Mouse (Mus musculus) midbrain, embryonic 16.5 days (tissue): ENCODE data around the gene Asphd1. TPM values are rescaled to one million over a fixed set of nuclear protein-coding genes. Genes with fewer than 3 reads are reported as not detected.

Source experiments
- ATAC-seq: fragments of 200-750 bp; cut with Nextera tagmentation; 2 replicates; pipeline ENCODE4 v1.8.0; 2017; ENCODE audit warnings: moderate TSS enrichment
- H3K27ac ChIP-seq: fragments of 300-500 bp; sonication (generic); 2 replicates; pipeline ENCODE4 v1.5.1; 2014; ENCODE audit warnings: mild to moderate bottlenecking, low read length, mixed read lengths
- H3K27me3 ChIP-seq: fragments of 300-500 bp; sonication (generic); 2 replicates; pipeline ENCODE4 v1.6.1; 2014; ENCODE audit warnings: low read depth, low read length, mixed read lengths; ENCODE audit not compliant: control insufficient read depth, insufficient read depth
- H3K36me3 ChIP-seq: fragments of 300-500 bp; sonication (generic); 2 replicates; pipeline ENCODE4 v1.6.1; 2014; ENCODE audit warnings: mild to moderate bottlenecking, low read length, moderate library complexity, mixed read lengths; ENCODE audit not compliant: control insufficient read depth, insufficient read depth
- H3K4me1 ChIP-seq: fragments of 300-500 bp; sonication (generic); 2 replicates; pipeline ENCODE4 v1.6.1; 2014; ENCODE audit warnings: mild to moderate bottlenecking, low read length, mixed read lengths; ENCODE audit not compliant: control insufficient read depth, insufficient read depth
- H3K4me2 ChIP-seq: fragments of 300-500 bp; sonication (generic); 2 replicates; pipeline ENCODE4 v1.6.1; 2014; ENCODE audit warnings: mild to moderate bottlenecking, low read length, mixed read lengths
- H3K4me3 ChIP-seq: fragments of 300-500 bp; sonication (generic); 2 replicates; pipeline ENCODE4 v1.5.1; 2014; ENCODE audit warnings: low read depth, mild to moderate bottlenecking, low read length, moderate library complexity, mixed read lengths
- H3K9ac ChIP-seq: fragments of 300-500 bp; sonication (generic); 2 replicates; pipeline ENCODE4 v1.6.1; 2014; ENCODE audit warnings: low read depth, low read length, mixed read lengths
- H3K9me3 ChIP-seq: fragments of 300-500 bp; sonication (generic); replicated peaks from 2 replicates; pipeline ENCODE4 v1.6.1; 2014; ENCODE audit warnings: mild to moderate bottlenecking, low read length, mixed read lengths; ENCODE audit not compliant: control insufficient read depth, poor library complexity, severe bottlenecking
- WGBS: fragments of 180-500 bp; shearing (Covaris S2); extraction: QIAGEN DNeasy Blood & Tissue Kit; methylation state at CpG from one replicate; pipeline ENCODE4 v1.1.7; 2014; 5-methylcytosine and 5-hydroxymethylcytosine counted together
- polyA plus RNA-seq: library from polyadenylated mRNA; unstranded; fragments of >200 nt; fragmentation: Nextera tagmentation; extraction: Ambion mirVana; gene quantifications from 2 replicates; pipeline ENCODE4 v1.2.1, GENCODE M21; 2015

Gene Asphd1
- 10.4 TPM in 2 replicates for polyA plus RNA-seq

DNA sequence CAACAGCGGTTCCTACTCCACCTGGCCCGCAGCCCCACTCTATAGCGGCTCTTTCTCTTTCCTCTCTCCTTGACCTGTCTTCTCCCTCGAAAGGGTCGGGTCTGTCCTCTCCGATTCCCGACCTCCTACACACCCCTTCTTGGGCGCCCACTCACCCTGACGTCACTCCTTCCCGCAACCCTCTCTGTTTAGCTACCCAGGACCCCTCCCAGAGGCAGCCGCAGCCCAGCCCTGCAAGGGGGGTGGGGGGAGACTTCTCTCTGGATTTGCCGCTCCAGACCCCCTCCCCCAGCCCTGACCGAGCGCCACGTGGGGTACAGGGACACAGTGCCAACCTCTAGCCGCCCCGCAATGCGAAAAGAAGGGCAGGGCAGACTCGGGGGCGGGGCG lies at the start of gene Asphd1:
Gene Asphd1, minus strand, starts transcription at position 180 of the 390 bp plus-strand sequence.
- WGBS = under 1% methylated on average over 21 of the region's 21 CpGs
- no peaks in the 10 kb centered on the region for H3K9me3 ChIP-seq
- H3K4me3 ChIP-seq = peak within 1 kb of the TSS; percentile 56
- H3K36me3 ChIP-seq = peaks cover 10% of the 10 kb centered on the region
- H3K4me1 ChIP-seq = peaks cover 43% of the 10 kb centered on the region
- ATAC-seq = peak; percentile 74
- peak within 1 kb of the TSS; percentile 71 for H3K9ac ChIP-seq
- peak within 1 kb of the TSS; percentile 78 for H3K4me2 ChIP-seq
- no peaks in the 10 kb centered on the region for H3K27me3 ChIP-seq
- peak within 1 kb of the TSS; percentile 93 for H3K27ac ChIP-seq

DNA sequence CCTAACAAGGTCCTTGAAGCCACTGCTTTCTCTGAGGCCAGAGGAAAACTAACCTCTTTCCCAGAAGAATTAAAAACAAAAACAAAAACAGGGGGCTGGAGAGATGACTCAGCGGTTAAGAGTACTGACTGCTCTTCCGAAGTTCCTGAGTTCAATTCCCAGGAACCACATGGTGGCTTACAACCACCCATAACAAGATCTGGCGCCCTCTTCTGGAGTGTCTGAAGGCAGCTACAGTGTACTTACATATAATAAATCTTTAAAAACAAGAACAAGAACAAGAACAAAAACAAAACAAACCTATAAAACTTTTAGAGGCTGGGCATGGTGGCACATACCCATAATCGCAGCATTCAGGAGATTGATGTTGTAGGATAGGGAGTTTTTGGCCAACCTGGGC lies 47.1 kb upstream of the Asphd1 start:
- no peak overlapping the region for H3K4me3 ChIP-seq
- H3K4me2 ChIP-seq = no peak overlapping the region
- no peaks in the 10 kb centered on the region for H3K27me3 ChIP-seq
- no peak overlapping the region for H3K27ac ChIP-seq
- no peak overlapping the region for H3K9ac ChIP-seq
- no peaks in the 10 kb centered on the region for H3K4me1 ChIP-seq
- ATAC-seq = no peak
- 77% methylated on average over 4 of the region's 4 CpGs for WGBS
- no peaks in the 10 kb centered on the region for H3K9me3 ChIP-seq
- H3K36me3 ChIP-seq = no peaks in the 10 kb centered on the region

DNA sequence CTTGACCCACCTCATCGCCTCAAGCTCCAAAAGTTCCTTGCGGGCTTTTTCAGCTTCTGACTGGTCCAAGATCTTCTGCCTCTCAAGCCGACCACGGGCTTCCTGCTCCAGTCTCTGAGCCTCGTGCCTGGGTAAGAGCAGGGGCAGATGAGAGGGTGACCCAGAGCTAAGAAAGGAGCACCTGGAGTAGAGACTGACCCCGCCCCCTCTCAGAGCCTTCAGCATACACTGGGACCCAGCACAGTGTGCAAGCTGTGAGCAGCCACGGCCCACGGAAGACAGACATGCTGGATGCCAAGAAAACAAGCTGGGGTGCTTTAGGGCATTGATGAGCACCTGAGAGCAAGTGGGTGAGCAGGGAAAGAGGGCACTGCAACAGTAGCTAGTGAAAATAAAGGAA lies 39.4 kb upstream of the Asphd1 start:
- H3K9me3 ChIP-seq = no peaks in the 10 kb centered on the region
- WGBS = 73% methylated on average over 8 of the region's 8 CpGs
- no peak overlapping the region for H3K9ac ChIP-seq
- no peak overlapping the region for H3K27ac ChIP-seq
- no peak overlapping the region for H3K4me3 ChIP-seq
- no peak overlapping the region for H3K4me2 ChIP-seq
- H3K4me1 ChIP-seq = no peaks in the 10 kb centered on the region
- ATAC-seq = no peak
- no peaks in the 10 kb centered on the region for H3K27me3 ChIP-seq
- no peaks in the 10 kb centered on the region for H3K36me3 ChIP-seq

DNA sequence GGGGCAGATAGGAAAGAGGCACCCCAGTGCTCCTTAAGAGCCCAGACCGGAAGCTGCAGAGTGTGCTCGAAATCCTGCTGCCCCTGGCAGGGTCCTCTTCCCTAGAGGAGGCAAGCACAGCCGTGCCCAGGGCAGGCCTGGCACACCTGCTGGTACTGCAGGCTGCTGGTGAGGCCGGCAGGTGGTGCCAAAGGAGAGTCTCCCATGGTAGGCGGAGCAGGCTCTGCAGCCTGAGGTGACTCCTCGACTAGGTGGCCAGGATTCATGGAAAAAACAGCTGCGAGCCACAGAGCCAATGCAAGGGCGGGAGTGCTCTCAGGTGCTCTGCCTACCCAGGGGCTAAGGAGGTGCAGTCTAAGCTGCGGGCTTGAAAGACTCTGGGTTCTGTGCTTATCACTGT lies 36.9 kb upstream of the Asphd1 start:
- ATAC-seq = no peak
- Histone ChIP-seq H3K4me1 (no peaks in the 10 kb centered on the region), H3K9me3 (no peaks in the 10 kb centered on the region), H3K4me3 (no peak overlapping the region), H3K36me3 (no peaks in the 10 kb centered on the region), H3K27ac (no peak overlapping the region), H3K4me2 (no peak overlapping the region), H3K9ac (no peak overlapping the region), H3K27me3 (no peaks in the 10 kb centered on the region)
- WGBS = 48% methylated on average over 9 of the region's 9 CpGs

DNA sequence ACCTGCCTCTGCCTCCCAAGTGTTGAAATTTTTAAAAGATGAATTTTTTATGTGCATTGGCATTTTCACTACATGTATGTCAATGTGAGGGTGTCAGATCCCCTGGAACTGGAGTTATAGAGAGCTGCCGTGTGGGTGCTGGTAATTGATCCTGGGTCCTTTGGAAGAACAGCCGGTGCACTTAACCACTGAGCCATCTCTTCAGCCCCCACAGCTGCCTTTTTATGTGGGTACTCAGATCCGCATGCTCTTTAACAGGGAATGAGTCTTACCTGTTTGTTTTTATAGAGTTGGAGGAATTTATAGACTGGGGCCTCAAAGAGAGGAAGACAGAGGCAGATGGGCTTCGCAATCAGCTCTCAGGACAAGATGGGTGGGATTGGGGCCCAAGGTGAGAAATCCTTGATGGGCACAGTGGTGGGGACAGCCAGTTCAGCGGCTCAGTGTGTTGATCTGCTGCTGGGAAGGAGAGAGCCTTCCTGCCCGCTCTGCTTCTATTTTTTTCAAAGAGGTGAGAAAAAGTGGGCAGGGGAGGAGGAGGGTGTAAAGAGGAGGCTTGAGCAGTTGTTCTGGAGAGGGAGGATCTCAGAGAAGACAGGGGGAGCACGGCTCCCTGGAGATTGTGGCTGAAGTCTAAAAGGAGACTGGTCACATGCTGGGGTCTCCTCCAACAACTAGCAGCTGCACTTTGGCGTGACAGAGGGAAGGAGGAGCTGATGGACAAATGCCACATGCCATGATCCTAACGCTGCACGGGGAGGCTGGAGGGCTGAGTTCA lies 35.5 kb upstream of the Asphd1 start:
- H3K4me1 ChIP-seq = no peaks in the 10 kb centered on the region
- H3K4me2 ChIP-seq = no peak overlapping the region
- H3K27me3 ChIP-seq = no peaks in the 10 kb centered on the region
- no peak overlapping the region for H3K9ac ChIP-seq
- H3K9me3 ChIP-seq = no peaks in the 10 kb centered on the region
- WGBS = 60% methylated on average over 10 of the region's 10 CpGs
- no peak overlapping the region for H3K4me3 ChIP-seq
- no peak overlapping the region for H3K27ac ChIP-seq
- H3K36me3 ChIP-seq = peaks cover 7% of the 10 kb centered on the region; the same call in 1 of the 2 replicates
- no peak for ATAC-seq

DNA sequence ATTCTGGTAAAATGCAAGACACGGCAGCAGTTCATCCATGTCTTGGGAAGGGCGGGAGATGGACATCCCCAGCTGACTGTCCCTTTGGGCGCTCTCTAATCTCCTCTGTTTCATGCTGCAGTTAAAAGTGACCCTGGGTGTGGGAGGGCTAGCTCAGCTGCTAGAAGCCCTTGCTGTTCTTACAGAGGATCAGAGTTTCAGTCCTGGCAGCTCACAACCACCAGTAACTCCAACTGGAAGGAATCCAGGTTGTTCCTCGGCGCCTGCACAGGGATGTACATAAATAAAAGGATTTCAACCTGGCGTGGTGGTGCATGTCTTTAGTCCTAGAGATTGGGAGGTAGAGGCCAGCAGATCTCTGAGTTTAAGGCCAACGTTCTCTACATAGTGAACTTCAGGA lies 33.7 kb upstream of the Asphd1 start:
- Histone ChIP-seq H3K9me3 (no peaks in the 10 kb centered on the region), H3K27ac (no peak overlapping the region), H3K27me3 (no peaks in the 10 kb centered on the region), H3K9ac (no peak overlapping the region), H3K4me2 (no peak overlapping the region), H3K36me3 (peaks cover 14% of the 10 kb centered on the region), H3K4me3 (no peak overlapping the region), H3K4me1 (no peaks in the 10 kb centered on the region)
- ATAC-seq = no peak
- 81% methylated on average over 7 of the region's 7 CpGs for WGBS

DNA sequence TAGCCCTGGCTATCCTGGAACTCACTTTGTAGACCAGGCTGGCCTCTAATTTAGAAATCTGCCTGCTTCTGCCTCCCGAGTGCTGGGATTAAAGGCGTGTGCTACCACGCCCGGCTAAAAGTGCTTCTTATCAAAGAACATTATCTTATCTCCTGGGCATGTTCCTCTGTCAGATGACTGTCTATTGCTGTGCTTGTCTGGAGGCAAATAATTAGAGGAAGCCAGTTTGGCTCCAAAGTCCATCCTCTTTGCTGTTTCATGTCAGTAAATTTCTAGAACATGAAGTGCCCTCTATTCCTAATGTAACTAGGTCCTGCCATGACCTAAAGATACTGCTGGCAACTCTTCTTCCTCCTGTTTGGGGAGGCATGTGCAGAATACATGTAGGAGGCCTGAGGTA lies 32.7 kb upstream of the Asphd1 start:
- Histone ChIP-seq H3K9ac (no peak overlapping the region), H3K27me3 (no peaks in the 10 kb centered on the region), H3K27ac (no peak overlapping the region), H3K4me3 (no peak overlapping the region), H3K9me3 (no peaks in the 10 kb centered on the region), H3K36me3 (peaks cover 14% of the 10 kb centered on the region), H3K4me1 (peaks cover 5% of the 10 kb centered on the region), H3K4me2 (no peak overlapping the region)
- ATAC-seq = no peak
- WGBS = 93% methylated on average over 4 of the region's 4 CpGs

DNA sequence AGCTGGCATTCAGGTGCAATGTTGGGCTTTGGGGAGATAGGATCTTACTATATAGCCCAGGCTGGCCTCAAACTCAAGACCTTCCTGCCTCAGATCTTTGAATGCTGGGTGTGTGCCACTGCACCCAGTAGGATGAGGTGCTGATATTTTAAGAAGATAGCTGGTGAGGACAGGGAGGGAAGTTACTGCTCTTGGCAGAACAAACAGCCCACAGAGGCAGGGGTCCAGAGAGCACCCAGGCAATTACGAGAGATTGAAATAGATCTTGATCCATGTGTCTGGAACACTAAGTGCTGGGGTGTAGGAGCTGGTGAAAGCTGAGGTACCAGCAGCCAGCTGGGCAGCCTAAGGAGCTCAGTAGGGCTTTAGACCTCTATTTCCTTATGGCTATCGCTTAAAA lies 32.2 kb upstream of the Asphd1 start:
- no peaks in the 10 kb centered on the region for H3K9me3 ChIP-seq
- H3K27ac ChIP-seq = no peak overlapping the region
- no peak overlapping the region for H3K4me2 ChIP-seq
- ATAC-seq = no peak
- no peaks in the 10 kb centered on the region for H3K27me3 ChIP-seq
- H3K4me1 ChIP-seq = peaks cover 7% of the 10 kb centered on the region
- no peak overlapping the region for H3K9ac ChIP-seq
- 87% methylated on average over 2 of the region's 2 CpGs for WGBS
- peaks cover 14% of the 10 kb centered on the region for H3K36me3 ChIP-seq
- H3K4me3 ChIP-seq = no peak overlapping the region

DNA sequence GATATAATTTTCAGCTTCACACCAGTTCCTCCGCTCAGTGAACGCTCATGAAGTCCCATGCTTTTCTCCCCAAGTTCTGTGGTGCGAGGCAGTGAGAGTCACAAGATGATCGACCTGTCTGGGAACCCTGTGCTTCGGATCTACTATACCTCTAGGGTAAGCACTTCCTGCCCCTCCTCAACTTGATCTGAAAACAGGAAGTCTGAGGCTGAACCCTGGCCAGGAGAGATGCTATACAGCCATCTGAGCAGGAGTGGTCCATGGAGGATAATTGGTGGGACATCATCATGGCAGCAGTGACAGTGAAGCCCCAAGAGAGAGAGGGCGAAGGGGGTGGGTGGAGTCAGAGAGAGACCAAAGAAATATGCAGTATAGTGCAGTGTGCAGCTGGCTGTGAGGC lies 29.5 kb upstream of the Asphd1 start:
- H3K9me3 ChIP-seq = no peaks in the 10 kb centered on the region
- no peak overlapping the region for H3K9ac ChIP-seq
- no peak for ATAC-seq
- no peak overlapping the region for H3K4me2 ChIP-seq
- peaks cover 10% of the 10 kb centered on the region for H3K4me1 ChIP-seq
- no peaks in the 10 kb centered on the region for H3K27me3 ChIP-seq
- WGBS = 95% methylated on average over 6 of the region's 6 CpGs
- no peak overlapping the region for H3K4me3 ChIP-seq
- H3K36me3 ChIP-seq = peaks cover 14% of the 10 kb centered on the region
- H3K27ac ChIP-seq = no peak overlapping the region
